Mouse (Mus musculus) skeletal muscle tissue, postnatal 0 days (tissue): ENCODE data around the gene Neu4. TPM values are rescaled to one million over a fixed set of nuclear protein-coding genes. Genes with fewer than 3 reads are reported as not detected.

Source experiments
- polyA plus RNA-seq: library from polyadenylated mRNA; unstranded; fragments of >200 nt; fragmentation: Nextera tagmentation; extraction: Ambion mirVana; gene quantifications from 2 replicates; pipeline ENCODE4 v1.2.1, GENCODE M21; 2015

Gene Neu4
- polyA plus RNA-seq, result not detected in 2 replicates

GRCm38 (mm10) chr1:94020151-94020550, at the start of gene Neu4:
Gene Neu4 (plus strand): TSS chr1:94020451.

GRCm38 (mm10) chr1:93990209-93990608, 30.0 kb upstream of the Neu4 start, which contains the start of gene Gal3st2c:
Gene Gal3st2c (plus strand): TSS chr1:93990509.

GRCm38 (mm10) chr1:94052373-94052772, 32.1 kb downstream of the Neu4 start, which contains the start of gene Pdcd1:
Gene Pdcd1 (minus strand): TSS chr1:94052553.

Other genes with a start within 250 kb of the Neu4 start
- 75.9 and 83.5 TPM in 2 replicates for gene Dtymk, start 218.5 kb upstream of the Neu4 start, polyA plus RNA-seq
- gene Ing5, start 216.5 kb upstream of the Neu4 start, polyA plus RNA-seq, result 4.3 and 4.4 TPM in 2 replicates
- 9.1 and 9.8 TPM in 2 replicates for gene D2hgdh, start 195.5 kb upstream of the Neu4 start, polyA plus RNA-seq
- gene Gal3st2, start 159.1 kb upstream of the Neu4 start, polyA plus RNA-seq, result 0.50 and 0.74 TPM in 2 replicates
- gene Gal3st2b, start 102.1 kb upstream of the Neu4 start, polyA plus RNA-seq, result 0.06 and 0.19 TPM in 2 replicates
- not detected in 2 replicates for gene Gal3st2c, start 29.9 kb upstream of the Neu4 start, polyA plus RNA-seq
- not detected in 2 replicates for gene Pdcd1, start 32.1 kb downstream of the Neu4 start, polyA plus RNA-seq